Mouse (Mus musculus) lung, adult 18-20 months (tissue): Measurements from ENCODE around the gene Trim25.
"Not testable (repeated sequence)": the region's sequence is repeated elsewhere in the genome, so short reads cannot be mapped to it uniquely, and the experiment has no call there.

Experiments
- DNase-seq, 2 experiments: peaks; one replicate each; pipeline ENCODE4 v3.0.0; 2022; ENCODE audit warnings: mixed read lengths in 2 of 2

The Trim25 gene

DNA sequence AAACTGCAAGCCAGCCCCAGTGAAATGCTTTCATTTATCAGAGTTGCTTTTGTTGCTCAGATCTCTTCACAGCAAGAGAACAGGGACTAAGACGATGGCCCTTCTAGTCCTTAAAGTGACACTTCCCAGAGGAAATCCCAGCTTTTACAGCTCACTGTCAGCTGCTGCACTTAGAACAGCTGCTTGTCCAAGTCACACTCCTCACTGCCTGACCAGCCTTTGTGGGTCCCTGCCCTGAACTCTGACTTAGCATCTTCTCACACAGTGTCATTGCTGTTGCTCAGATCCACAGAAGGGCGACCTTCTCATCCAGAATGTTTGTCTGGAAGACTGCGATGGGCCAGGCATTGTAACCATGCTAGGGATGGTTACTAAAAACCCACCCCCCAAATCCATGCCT is 26.4 kb downstream of the Trim25 start:
- no peak for DNase-seq

DNA sequence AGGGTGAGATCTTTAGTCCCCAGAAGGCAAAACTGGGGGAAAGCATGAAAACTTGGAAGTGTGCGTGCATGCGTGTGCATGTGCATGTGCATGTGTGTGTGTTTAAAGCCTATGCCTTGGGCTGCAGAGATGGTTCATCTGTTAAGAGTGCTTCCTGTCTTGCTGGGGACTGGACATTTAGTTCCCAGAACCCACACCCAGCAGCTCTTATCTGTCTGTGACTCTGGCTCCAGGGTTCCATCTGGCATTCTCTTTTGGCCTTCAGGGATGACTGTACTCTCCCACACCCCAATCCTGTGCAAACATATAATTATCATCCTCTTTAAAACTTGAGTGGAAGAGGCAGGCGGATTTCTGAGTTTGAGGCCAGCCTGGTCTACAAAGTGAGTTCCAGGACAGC is 26.9 kb downstream of the Trim25 start:
- peak in 1 of 2 experiments; percentile 42 for DNase-seq

DNA sequence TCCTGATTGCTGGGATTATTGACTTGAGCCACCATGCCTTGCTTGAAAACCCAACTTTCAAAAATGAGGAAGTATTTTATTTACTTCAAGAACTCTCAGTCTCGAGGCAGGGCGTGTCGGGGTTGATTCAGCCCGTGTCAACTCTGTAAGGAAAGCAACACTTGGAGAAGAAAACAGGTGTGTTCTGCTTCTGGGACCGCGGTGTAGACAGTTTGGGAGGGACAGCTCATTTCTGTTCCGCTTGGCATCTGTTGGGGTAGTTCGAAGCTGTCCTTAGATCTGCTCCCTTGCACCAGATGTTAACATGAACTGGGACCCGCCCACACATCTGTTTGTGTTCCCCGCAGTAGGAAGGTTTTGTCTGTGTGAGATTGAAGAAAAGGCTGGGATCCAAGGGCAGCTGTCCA is 28.8 kb downstream of the Trim25 start:
- DNase-seq, result peak; percentile 72 to 74

DNA sequence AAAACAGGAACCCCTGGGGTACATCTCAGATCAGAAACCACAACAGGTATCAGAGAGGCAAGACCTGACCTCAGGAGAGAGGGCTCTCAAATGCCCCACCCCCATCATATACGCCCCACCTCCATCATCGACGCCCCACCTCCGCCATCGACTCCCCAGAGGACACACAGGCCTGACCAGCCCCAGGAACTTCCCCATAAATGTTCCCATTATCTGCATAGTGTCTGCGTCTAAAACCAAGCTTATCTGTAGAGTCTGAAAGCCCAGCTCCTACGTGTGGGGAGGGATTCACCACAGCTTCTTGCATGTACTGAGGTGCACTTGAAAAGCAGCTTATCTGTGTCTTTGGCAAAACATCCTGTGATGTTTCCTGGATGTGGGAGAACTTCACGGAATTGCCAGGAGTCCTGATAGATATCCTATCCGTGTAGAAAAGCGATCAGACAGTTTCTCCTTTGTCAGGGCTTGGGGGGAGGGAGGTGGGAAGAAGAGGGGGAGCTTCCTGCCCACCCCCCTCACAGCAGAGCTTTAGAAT is 29.8 kb downstream of the Trim25 start:
- peak; percentile 74 to 76 for DNase-seq

DNA sequence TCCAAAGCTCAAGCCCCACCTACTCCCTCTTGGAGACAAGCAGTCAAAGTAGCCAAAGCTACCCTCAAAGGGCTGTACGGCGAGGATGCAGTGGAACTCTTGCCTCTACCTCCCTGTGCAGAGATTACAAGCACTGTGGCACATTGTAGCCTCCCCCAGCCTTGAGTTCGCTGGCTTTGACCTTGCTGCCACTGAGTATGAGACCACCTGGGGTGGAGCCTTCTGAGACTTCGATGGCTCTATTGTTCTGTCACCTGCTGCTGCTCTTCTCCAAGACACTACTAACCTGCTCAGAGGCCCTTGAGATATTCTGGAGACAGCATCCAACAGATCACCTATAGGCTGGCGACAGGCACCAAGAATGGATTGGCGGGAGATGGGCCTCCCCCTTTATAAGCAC is 31.4 kb downstream of the Trim25 start:
- DNase-seq, result no peak

DNA sequence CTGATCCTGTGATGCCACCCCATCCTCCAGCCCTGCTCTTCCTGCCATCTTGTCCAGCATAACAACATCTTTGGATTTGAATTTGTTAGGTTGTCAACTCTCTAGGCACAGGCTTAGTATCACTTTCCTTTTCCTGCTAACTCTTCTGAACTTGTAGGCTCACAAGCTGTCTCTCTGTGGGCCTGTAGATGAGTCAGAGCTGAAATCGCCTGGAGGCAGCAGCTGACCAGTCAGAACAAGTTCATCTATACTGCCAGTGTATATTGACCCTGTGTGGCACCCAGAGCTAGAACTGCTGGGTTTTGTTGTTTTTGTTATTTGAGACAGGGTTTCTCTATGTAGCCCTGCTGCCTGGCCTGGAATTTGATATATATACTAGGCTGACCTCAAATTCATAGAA is 32.0 kb downstream of the Trim25 start:
- no peak for DNase-seq

DNA sequence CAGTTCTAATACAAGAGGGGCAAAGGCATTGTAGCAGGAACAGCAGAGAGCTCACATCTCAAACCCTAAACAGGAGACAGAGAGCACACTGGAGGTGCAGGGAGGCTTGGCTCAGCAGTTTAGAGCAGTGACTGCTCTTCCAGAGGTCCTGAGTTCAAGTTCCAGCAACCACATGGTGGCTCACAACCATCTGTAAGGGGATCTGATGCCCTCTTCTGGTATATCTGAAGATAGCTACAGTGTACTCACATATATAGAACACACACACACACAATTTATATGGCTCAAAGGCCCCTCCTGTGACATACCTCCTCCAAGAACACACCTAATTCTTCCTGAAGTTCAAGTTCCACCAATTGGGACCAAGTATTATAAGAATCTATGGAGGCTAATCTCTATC is 35.4 kb downstream of the Trim25 start:
- no peak for DNase-seq

DNA sequence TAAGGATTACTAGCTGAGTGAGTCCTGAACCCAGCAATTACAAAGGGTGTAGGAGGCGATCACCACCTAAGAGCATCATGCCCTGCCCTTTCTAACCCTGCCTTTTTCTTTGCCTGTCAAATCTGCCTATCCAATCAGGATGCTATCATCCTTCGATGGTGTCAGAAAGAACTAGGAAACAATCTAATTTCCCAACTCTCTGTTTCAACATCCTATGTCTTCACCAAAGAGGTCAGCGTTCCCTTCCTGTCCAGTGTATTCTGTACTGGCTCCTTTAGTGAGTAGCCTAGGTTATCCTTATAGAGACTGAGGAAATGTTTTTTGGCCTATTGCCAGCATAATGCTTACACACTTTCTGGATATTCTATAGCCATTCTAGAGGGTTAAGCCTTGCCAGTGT is 36.4 kb downstream of the Trim25 start:
- no peak for DNase-seq

DNA sequence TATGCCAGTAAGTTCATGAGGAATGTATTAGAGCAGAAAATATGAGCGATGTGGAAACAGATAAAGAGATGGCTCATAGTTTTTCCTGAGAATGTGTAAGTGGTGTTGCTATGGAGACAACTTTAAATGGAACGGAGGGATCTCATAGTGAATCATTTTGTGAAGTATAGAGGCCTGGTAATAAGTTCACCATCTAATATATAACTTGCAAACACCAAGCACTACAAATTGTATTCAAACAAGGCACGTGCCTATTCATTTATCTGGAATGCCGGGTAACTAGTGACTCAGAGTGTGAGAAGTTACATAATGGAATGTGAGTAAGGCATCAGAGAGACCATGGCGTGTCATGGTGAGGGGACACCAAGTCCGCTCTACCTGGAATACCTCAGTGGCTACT is 39.3 kb downstream of the Trim25 start:
- no peak for DNase-seq

DNA sequence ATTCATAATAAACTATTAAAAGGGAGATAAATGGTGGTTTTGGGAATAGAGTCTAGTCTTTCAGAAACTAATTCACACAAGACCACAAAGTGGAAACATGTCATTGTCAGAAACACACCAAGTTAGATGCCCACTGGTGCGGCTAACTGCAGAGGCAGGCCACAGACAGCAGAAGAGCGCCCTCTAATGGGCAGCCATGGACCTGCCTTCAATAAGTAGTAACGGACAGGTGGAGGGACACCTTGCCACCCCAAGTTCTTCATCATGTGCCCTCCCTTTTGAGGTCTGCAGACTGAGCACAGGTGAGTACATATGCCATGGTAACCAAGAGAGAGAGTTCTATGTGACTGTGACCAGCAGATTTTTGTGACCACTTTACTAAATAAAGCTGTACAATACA is 40.1 kb downstream of the Trim25 start:
- DNase-seq, result peak; percentile 65 to 75

DNA sequence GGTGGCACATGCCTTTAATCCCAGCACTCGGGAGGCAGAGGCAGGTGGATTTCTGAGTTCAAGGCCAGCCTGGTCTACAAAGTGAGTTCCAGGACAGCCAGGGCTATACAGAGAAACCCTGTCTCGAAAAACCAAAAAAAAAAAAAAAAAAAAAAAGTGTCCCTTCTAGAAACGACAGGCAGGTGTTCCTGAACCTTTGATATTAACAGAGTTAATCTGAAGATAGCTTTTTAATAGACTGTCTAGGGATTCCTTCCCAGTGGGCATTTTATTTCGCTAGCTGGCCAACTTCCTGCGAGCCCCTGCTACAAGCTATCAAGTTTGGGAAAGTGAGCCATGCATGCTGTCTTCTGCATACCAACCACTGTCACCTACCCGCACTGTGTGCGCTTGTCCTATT is 41.9 kb downstream of the Trim25 start:
- not testable (repeated sequence) for DNase-seq

DNA sequence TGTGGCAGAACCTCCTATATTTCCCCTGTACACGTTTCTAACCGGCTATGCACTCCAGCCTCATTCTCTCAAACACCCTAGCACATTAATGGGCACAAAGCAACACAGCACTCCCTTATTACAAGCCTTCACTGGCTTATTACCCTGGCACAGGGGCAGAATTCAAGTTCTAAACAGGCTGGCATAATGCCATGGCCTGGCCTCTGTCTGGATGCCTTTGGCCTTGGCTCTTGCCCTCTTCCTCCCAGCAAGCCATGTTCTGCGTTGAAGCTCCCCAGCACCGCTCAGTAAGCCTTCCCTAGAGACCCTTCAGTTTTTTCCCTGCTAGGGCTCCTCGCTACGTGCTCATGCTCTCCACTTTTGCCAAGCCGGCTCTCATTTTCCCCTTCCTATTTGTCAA is 43.9 kb downstream of the Trim25 start:
- no peak for DNase-seq

DNA sequence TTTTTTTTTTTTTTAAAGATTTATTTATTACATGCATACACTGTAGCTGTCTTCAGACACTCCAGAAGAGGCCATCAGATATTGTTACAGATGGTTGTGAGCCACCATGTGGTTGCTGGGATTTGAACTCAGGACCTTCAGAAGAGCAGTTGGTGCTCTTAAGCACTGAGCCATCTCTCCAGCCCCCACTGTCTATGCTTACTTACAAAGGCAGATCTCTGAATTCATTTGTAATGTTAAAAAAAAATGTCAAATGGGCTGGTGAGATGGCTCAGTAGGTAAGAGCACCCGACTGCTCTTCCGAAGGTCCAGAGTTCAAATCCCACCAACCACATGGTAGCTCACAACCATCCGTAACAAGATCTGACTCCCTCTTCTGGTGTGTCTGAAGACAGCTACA is 46.3 kb downstream of the Trim25 start:
- DNase-seq, result not testable (repeated sequence)

DNA sequence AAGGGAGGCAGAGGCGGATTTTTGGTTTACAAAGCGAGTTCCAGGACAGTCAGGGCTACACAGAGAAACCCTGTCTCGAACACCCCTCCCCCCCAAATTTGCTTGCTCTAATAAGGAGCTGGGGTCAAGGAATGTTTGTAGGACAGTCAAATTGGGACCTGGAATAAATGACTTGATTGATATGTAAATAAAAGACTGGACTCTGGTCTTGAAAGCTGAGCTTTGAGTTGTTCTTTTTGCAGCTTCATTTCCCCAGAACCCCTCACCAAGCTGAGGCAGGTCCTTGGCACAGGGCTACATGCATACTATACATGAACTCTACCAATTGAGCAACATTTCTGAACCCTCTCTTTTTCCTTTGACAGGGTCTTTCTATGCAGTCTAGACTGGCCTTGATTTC is 46.8 kb downstream of the Trim25 start:
- no peak for DNase-seq

DNA sequence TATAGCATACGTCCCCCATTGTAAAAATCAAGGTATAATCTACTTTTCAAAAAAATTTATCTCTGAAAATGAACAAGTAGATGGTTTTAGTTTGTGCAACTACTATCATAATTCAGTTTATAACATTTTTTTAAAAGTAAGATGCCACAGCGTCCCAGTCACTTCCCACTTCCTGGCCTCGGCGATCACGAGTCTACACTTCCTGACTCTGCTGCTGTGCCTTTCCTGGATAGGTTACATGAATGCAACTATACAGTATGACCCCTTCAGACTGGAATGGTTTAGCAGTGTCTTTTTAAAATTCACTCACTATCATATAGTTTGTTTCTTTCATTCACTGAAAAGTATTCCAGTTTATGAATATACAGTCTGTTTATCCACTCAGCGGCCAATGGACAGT is 52.6 kb downstream of the Trim25 start:
- no peak for DNase-seq

DNA sequence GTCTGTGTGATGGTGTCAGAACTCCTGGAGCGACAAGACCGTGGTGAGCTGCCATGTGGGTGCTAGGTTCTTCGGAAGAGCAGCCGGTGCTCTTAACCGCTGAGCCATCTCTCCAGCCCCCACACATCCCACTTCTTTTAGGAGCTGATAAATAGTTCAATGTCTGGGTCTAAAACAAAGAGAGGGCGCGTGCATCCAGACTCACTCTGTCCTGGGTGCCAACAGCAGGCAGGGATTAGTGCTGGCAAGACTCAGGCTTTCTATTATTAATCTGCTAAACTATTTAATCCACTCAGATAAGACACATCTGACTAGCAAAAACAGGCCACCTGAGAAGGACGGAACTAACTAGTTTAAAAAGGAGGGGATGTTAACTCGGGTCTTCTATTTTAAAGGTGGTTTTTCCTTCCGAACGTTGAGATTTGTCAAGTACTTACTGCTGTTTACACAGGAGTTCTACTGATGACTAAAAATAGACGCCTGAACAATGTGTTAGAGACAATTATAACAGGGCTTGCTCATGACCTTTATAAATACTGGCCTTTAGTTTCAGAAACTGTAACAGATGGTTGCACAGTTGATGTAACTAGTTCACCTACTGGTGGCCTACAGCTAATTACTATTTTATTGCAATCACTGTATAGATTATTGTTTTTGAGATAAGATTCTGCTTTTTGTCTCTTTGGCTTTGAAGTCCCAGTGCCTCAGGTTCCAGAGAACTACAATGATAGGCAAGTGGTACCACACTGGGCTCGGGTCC is 56.9 kb downstream of the Trim25 start:
- no peak for DNase-seq

DNA sequence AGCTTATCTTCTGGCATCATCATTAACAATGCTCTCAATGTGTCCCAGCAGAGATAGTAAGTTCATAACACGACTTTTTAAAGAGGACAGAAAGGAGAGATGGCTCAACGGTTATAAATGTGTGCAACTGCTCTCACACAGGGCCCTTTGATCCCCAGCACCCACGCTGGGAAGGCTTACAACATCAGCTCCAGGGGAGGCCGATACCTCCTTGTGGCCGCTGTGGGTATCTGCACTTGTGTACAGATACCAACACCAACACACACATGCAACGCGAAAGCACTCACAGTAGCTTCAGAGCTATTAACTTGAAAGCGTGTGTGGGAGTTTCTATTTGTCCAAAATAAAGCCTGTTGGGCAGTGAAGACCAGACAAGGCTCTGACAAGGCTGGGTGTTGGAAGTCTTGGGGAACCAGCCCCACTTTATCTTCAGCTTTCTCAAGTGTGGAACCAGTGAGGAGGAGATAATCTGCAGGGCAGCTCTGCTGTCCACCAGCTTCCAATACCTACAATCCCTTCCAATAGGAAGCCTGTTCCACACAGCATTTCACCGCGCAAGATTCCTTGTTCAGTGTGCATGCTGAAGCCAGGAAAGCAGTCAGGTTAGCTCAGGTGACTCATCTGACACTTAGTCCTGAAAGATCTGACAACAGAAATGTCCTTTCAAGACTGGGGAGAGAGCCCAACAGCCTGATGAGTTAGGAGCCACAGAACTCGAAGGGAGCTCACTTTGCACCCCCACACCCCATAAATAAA is 59.5 kb downstream of the Trim25 start:
- DNase-seq, result peak in 1 of 2 experiments; percentile 20

DNA sequence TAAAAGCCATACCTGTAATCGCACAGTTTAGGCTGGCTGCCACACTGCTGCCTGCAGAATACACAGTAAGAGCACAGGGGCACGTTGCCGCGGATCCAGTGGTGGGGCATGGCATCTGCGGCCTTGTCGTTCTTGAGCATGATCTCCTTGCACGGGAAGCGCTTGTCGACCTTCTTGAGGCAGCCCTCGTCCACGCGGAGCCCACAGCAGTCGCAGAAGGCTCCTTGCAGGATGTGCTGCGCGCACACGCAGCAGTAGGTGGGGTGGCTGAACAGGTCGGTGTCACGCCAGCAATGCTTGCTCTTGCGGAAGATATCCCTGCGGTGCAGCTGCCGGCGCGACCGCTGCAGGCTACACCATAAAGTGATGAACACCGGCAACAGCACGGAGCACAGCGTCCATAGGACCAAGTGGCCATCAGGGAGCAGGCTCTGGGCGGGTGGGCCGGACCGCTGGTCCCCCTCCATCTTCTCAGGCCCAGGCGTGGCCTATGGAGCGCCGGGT is 60.8 kb downstream of the Trim25 start:
- DNase-seq, result peak in 1 of 2 experiments; percentile 30

DNA sequence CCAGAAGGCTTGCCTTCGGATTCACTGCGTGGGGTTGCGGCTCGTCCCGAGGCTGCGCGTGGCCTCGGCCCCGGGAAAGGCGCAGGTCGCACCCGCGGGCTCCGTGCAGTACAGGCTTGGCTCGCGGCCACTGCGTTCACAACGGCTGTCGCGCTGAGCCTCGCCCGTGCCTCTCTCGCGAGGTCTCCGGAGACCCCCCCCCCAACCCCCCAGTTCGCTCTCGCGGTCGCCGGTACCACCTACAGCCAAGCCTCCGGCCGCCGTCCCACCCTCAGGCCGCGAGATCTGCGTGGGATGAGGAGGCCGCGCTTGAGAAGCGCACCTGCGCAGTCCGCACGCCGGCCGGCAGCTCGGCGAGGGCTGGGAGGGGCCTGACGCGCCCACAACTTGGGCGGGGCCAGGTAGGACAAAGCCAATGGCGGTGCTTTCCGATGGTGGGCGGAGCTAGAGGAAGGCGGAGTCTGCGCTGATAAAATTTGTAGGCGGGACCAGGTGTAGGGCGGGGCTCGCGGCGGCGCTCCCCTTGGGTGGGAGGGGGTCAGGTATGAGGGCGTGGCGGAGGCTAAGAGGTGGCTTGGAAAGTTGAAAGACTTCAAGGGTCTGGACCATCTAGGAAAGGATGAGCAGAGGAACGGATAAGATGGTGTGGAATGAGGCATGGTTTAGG is 61.4 kb downstream of the Trim25 start:
- peak; percentile 92 to 95 for DNase-seq

DNA sequence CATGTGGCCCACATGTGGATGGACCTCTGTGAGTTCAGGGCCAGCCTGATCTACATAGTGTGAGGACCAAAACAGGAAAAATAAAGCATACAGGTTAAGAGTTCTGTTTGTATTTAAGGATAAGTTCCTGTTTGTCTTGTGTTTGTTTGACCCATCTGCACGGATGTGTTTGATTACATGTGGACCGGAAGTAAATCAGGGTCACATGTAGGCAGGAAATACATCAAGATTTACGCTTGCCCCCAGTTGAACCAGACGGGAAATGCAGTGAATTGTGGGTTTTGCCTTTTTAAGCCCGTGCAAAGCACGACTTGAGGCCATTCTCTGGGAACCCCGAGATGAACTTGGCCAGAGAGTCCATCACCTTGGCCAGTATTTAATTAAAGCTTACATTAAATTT is 62.2 kb downstream of the Trim25 start:
- peak in 1 of 2 experiments; percentile 15 for DNase-seq

DNA sequence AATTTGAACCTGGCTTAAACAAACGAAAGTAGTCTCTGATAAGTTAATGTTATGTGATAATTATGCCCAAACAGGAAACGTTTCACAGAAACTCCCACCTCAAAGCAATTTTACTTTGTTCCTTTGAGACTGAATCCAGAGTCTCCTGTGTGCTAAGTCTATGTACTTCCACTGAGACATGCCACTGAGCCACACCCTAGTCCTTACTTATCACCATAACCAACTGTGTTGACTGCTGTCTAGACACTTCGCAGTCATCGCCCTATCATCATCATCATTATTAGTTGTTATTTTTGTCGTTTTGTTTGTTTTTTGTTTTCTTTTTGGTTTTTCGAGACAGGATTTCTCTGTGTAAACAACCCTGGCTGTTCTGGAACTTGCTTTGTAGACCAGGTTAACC is 65.1 kb downstream of the Trim25 start:
- no peak for DNase-seq

DNA sequence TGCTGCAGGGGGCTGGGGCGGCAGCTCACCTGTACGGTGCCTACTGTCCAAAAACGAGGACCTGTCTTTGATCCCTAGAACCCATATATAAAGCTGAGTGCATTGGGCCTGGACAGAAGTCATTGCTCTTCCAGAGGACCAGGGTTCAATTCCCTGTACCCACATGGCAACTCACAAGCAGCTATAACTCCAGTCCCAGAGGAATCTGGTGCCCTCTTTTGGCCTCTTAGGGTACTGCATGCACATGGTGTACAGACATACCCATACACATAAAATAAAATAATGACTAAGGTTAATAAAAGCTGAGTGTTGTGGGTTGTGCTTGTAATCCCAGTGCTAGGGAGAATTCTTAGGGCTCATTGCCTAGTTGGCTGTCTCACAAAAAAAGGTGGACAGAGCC is 66.1 kb downstream of the Trim25 start:
- no peak for DNase-seq

DNA sequence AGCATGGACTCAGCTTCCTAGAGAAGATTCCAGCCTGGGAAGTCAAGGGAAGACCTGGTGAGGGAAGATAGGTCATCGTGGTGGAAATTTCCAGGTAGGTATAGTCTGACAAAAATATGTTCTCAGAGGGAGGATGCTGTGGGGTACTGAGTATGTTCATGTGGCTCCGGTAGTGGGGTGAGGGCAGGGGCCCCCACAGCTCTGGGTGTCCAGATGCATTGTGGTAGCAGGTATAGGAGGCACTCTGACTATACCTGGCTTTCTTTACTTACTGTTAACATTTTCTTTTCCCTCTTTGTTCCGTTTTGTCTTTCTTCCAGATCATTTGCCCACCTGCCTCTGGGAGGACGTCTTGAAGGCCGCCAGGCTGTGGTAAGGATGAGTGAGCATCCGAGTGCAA is 67.0 kb downstream of the Trim25 start:
- no peak for DNase-seq
